Mouse (Mus musculus): Measurements from ENCODE around the gene Apol10b. TPM values are rescaled to one million over a fixed set of nuclear protein-coding genes. Genes with fewer than 3 reads are reported as not detected.
"Not testable (repeated sequence)": the region's sequence is repeated elsewhere in the genome, so short reads cannot be mapped to it uniquely, and the experiment has no call there.

The Apol10b gene
- polyA plus RNA-seq, 1 experiment from 2014 or later, result 0.17 TPM

DNA sequence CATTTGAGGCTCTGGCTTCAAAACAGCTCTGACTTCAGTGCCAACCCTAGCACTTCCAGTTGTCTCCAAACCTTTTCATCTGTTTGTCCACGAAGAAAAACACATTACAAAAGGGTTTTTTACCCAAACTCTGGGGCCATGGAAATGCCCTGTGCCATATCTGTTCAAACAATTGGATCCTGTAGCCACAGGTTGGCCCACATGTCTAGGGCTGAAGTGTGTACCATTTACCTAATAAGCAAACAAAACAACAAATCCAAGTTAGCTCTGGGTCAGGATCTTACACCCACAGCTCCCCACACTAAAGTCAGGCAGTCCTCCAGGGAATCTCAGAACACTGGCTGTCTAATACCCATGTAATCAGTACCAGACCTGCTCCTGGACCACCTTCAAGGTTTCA lies 56.7 kb downstream of the Apol10b start:
- not testable (repeated sequence) for H3K36me3 ChIP-seq (ENCODE audit: control insufficient read depth, insufficient read depth, low read length); H3K4me1 ChIP-seq (ENCODE audit: control insufficient read depth, insufficient read depth, low read length); ATAC-seq (ENCODE audit: insufficient number of reproducible peaks, insufficient read depth, low FRiP score, low read depth); H3K9me3 ChIP-seq (ENCODE audit: control insufficient read depth, low read depth, low read length); H3K9ac ChIP-seq (replicated peaks; ENCODE audit: low read depth, low read length); H3K27ac ChIP-seq (ENCODE audit: low read length); H3K4me3 ChIP-seq (ENCODE audit: low read depth, low read length); H3K4me2 ChIP-seq (replicated peaks; ENCODE audit: low read depth, low read length); H3K27me3 ChIP-seq (ENCODE audit: control insufficient read depth, insufficient read depth, low read length)
- WGBS, result 24% methylated on average over 1 of the region's 1 CpGs

Other genes starting within 250 kb of the Apol10b start
- 2.4 and 2.8 TPM in 2 replicates for gene Apol7a, start 197.0 kb downstream of the Apol10b start, polyA plus RNA-seq (2014; fragmentation: Nextera tagmentation; extraction: Ambion mirVana)
- gene Apol9a, start 185.0 kb downstream of the Apol10b start, polyA plus RNA-seq (2014; fragmentation: Nextera tagmentation; extraction: Ambion mirVana), result 0.25 TPM in 1 of 2 replicates, not detected in the other
- gene Apol7b, start 148.6 kb downstream of the Apol10b start, polyA plus RNA-seq (2014; fragmentation: Nextera tagmentation; extraction: Ambion mirVana), result not detected in 2 replicates
- gene Apol10a, start 119.1 kb downstream of the Apol10b start, polyA plus RNA-seq (2014; fragmentation: Nextera tagmentation; extraction: Ambion mirVana), result not detected in 2 replicates
- not detected in 2 replicates for gene Apol11a, start 87.9 kb downstream of the Apol10b start, polyA plus RNA-seq (2014; fragmentation: Nextera tagmentation; extraction: Ambion mirVana)
- gene Apol7c, start 62.8 kb downstream of the Apol10b start, polyA plus RNA-seq (2014; fragmentation: Nextera tagmentation; extraction: Ambion mirVana), result 0.32 and 0.84 TPM in 2 replicates
- gene 1700025B11Rik, start 34.2 kb downstream of the Apol10b start, polyA plus RNA-seq (2014; fragmentation: Nextera tagmentation; extraction: Ambion mirVana), result not detected in 2 replicates
- gene Gm36245, start 3.1 kb upstream of the Apol10b start, polyA plus RNA-seq (2014; fragmentation: Nextera tagmentation; extraction: Ambion mirVana), result not detected in 2 replicates
- not detected in 2 replicates for gene Apol11b, start 47.2 kb upstream of the Apol10b start, polyA plus RNA-seq (2014; fragmentation: Nextera tagmentation; extraction: Ambion mirVana)
- 0.17 and 0.19 TPM in 2 replicates for gene Apol7e, start 102.7 kb upstream of the Apol10b start, polyA plus RNA-seq (2014; fragmentation: Nextera tagmentation; extraction: Ambion mirVana)
- not detected in 2 replicates for gene Apol9b, start 132.9 kb upstream of the Apol10b start, polyA plus RNA-seq (2014; fragmentation: Nextera tagmentation; extraction: Ambion mirVana)
- 0.55 TPM in 1 of 2 replicates, not detected in the other for gene Apol8, start 160.9 kb upstream of the Apol10b start, polyA plus RNA-seq (2014; fragmentation: Nextera tagmentation; extraction: Ambion mirVana)
- gene Myh9, start 246.1 kb upstream of the Apol10b start, polyA plus RNA-seq (2014; fragmentation: Nextera tagmentation; extraction: Ambion mirVana), result 75.4 and 77.1 TPM in 2 replicates

Measured in stomach, embryonic 14.5 days (tissue).